ENCODE assay signal across 25 mouse cellular contexts in the genomic region with DNA sequence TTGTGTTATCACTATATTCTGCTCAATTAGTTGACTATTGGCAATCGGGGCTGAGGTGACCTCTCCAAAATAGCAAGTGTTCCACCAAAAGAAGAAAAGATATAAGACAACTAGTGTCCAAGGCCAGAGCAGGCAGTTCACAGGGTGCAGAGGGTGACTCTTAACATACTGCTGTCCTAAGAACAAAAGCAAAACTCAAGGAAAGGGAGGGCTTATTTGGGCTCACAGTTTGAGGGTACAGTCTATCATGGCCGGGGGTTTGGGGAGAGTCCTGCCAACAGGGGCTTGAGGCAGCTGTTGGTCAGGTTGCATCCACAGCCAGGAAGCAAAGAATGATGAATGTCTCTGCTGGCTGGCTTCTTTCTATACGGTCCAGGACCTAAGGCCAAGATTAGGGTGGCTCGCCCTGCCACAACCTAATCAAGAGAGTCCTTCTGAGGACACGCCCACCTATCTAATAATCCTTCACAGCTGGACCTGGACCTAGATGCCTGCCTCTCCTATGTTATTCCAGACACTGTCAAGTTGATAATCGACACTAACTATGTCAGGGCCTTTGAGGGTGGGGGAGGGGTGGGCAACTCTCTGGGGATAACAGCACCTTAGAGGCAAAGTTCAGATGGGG. TPM values are rescaled to one million over a fixed set of nuclear protein-coding genes. Genes with fewer than 3 reads are reported as not detected.
DNase-seq lines count a peak whose midpoint lies in the region; ATAC-seq lines count a peak whose summit lies in the region.
"Had no signal": no experiment of that assay in that cellular context is flagged by ENCODE, and none has a peak within 500 bp of the region (broad histone marks: within the 10 kb centered on the region; RNA-seq: fewer than 3 reads in every experiment).

No protein-coding gene starts in this region.

- no peak for DNase-seq in kidney, adult 11 months
- no peak for DNase-seq in layer of hippocampus, postnatal 10 days (ENCODE audit: low spot score in 2 of 2)
- DNase-seq: adrenal gland, postnatal 25 days; cerebellum, adult 9-11 months; embryo, embryonic 11 days; kidney, postnatal 10 days; lung, postnatal 10 days; right cerebral cortex, postnatal 4 days; thymus, postnatal 36 days had no signal

- peak; percentile 43; the same call in 1 of the 2 replicates for ATAC-seq in kidney, embryonic 15.5 days (replicated peaks; ENCODE audit: low FRiP score)
- peak; percentile 99 for ATAC-seq in liver, embryonic 15.5 days (ENCODE audit: insufficient read depth)
- no peak for ATAC-seq in CD4-positive, CD25-positive, alpha-beta regulatory T cell, adult 4 months
- no peak for ATAC-seq in hindbrain, embryonic 13.5 days (ENCODE audit: low FRiP score)
- ATAC-seq: forebrain, embryonic 14.5 days had no signal

- WGBS in kidney, embryonic 15.5 days, result 71% methylated on average over 6 of the region's 6 CpGs
- 28% methylated on average over 6 of the region's 6 CpGs for WGBS in liver, embryonic 15.5 days (ENCODE audit: insufficient replicate concordance)
- WGBS in hindbrain, embryonic 13.5 days, result 81% methylated on average over 6 of the region's 6 CpGs

- no peak overlapping the region for H3K4me3 ChIP-seq in kidney, embryonic 15.5 days (replicated peaks)
- H3K4me3 ChIP-seq in brown adipose tissue, adult 24 weeks (ENCODE audit: insufficient read depth, low read depth, low read length), result no peak overlapping the region
- H3K4me3 ChIP-seq in erythroblast, embryonic 14.5 days (replicated peaks), result peak overlapping the region; percentile 49
- H3K4me3 ChIP-seq in liver, embryonic 15.5 days (replicated peaks), result peak overlapping the region; percentile 17; the same call in 1 of the 2 replicates
- H3K4me3 ChIP-seq in hindbrain, embryonic 13.5 days, result no peak overlapping the region
- H3K4me3 ChIP-seq: embryonic facial prominence, embryonic 15.5 days; heart, embryonic 15.5 days; limb, embryonic 13.5 days; midbrain, embryonic 10.5 days had no signal

- H3K4me1 ChIP-seq in kidney, embryonic 15.5 days, result no peaks in the 10 kb centered on the region
- H3K4me1 ChIP-seq in brown adipose tissue, adult 24 weeks (ENCODE audit: control insufficient read depth, insufficient read depth, insufficient read length, low read length), result peaks cover 10% of the 10 kb centered on the region; the same call in 1 of the 2 replicates
- peaks cover 42% of the 10 kb centered on the region for H3K4me1 ChIP-seq in erythroblast, embryonic 14.5 days (ENCODE audit: control insufficient read depth)
- peaks cover 43% of the 10 kb centered on the region for H3K4me1 ChIP-seq in liver, embryonic 15.5 days (replicated peaks)
- no peaks in the 10 kb centered on the region; the same call in 1 of the 2 replicates for H3K4me1 ChIP-seq in hindbrain, embryonic 13.5 days (replicated peaks)
- H3K4me1 ChIP-seq: embryonic facial prominence, embryonic 15.5 days; heart, embryonic 15.5 days; limb, embryonic 13.5 days had no signal

- no peaks in the 10 kb centered on the region for H3K27me3 ChIP-seq in kidney, embryonic 15.5 days
- peaks cover 16% of the 10 kb centered on the region for H3K27me3 ChIP-seq in erythroblast, embryonic 14.5 days (ENCODE audit: control insufficient read depth)
- H3K27me3 ChIP-seq in liver, embryonic 15.5 days, result peaks cover 10% of the 10 kb centered on the region; the same call in 1 of the 2 replicates
- no peaks in the 10 kb centered on the region for H3K27me3 ChIP-seq in hindbrain, embryonic 13.5 days
- H3K27me3 ChIP-seq: embryonic facial prominence, embryonic 15.5 days; heart, embryonic 15.5 days; limb, embryonic 13.5 days had no signal

- H3K36me3 ChIP-seq in kidney, embryonic 15.5 days, result no peaks in the 10 kb centered on the region
- H3K36me3 ChIP-seq in erythroblast, embryonic 14.5 days (ENCODE audit: control insufficient read depth), result no peaks in the 10 kb centered on the region
- no peaks in the 10 kb centered on the region for H3K36me3 ChIP-seq in liver, embryonic 15.5 days (replicated peaks)
- no peaks in the 10 kb centered on the region for H3K36me3 ChIP-seq in hindbrain, embryonic 13.5 days
- H3K36me3 ChIP-seq: embryonic facial prominence, embryonic 15.5 days; heart, embryonic 15.5 days; limb, embryonic 13.5 days; midbrain, embryonic 10.5 days had no signal

- no peak overlapping the region for H3K9ac ChIP-seq in kidney, embryonic 15.5 days
- H3K9ac ChIP-seq in liver, embryonic 15.5 days, result peak overlapping the region; percentile 19; the same call in 1 of the 2 replicates
- H3K9ac ChIP-seq in hindbrain, embryonic 13.5 days, result no peak overlapping the region
- H3K9ac ChIP-seq: embryonic facial prominence, embryonic 15.5 days; heart, embryonic 15.5 days; limb, embryonic 13.5 days had no signal

- no peaks in the 10 kb centered on the region for H3K9me3 ChIP-seq in kidney, embryonic 15.5 days (replicated peaks)
- no peaks in the 10 kb centered on the region for H3K9me3 ChIP-seq in erythroblast, embryonic 14.5 days (ENCODE audit: control insufficient read depth, low read length)
- H3K9me3 ChIP-seq in liver, embryonic 15.5 days (replicated peaks), result no peaks in the 10 kb centered on the region
- no peaks in the 10 kb centered on the region for H3K9me3 ChIP-seq in hindbrain, embryonic 13.5 days
- H3K9me3 ChIP-seq: embryonic facial prominence, embryonic 15.5 days; heart, embryonic 15.5 days; limb, embryonic 13.5 days; midbrain, embryonic 10.5 days had no signal

- no peak overlapping the region for H3K27ac ChIP-seq in kidney, embryonic 15.5 days
- H3K27ac ChIP-seq in brown adipose tissue, adult 24 weeks (replicated peaks; ENCODE audit: low read depth, low read length), result peak overlapping the region; percentile 54
- peak overlapping the region; percentile 83 for H3K27ac ChIP-seq in liver, embryonic 15.5 days (replicated peaks)
- H3K27ac ChIP-seq in hindbrain, embryonic 13.5 days, result no peak overlapping the region
- H3K27ac ChIP-seq: embryonic facial prominence, embryonic 15.5 days; heart, embryonic 15.5 days; limb, embryonic 13.5 days had no signal

- no peak overlapping the region for H3K4me2 ChIP-seq in kidney, embryonic 15.5 days
- H3K4me2 ChIP-seq in liver, embryonic 15.5 days, result peak overlapping the region; percentile 58
- no peak overlapping the region for H3K4me2 ChIP-seq in hindbrain, embryonic 13.5 days
- H3K4me2 ChIP-seq: embryonic facial prominence, embryonic 15.5 days; heart, embryonic 15.5 days; limb, embryonic 13.5 days had no signal

RNA-seq across cellular contexts. Expression of gene Gstt2, which starts 8.2 kb away (rescaled TPM):
- 38.2 and 39.6 TPM in 2 replicates for polyA plus RNA-seq in kidney, embryonic 15.5 days (2015; fragmentation: Nextera tagmentation; extraction: Ambion mirVana)
- 34.7 and 41.7 TPM in 2 replicates for polyA plus RNA-seq in brown adipose tissue, adult 24 weeks (2012; ENCODE audit: insufficient read depth, insufficient read length, missing spikeins)
- polyA plus RNA-seq in erythroblast, embryonic 14.5 days (2012), result 0.64 and 0.70 TPM in 2 replicates
- polyA plus RNA-seq in liver, embryonic 15.5 days (2015; fragmentation: Nextera tagmentation; extraction: Ambion mirVana), result 50.5 and 54.2 TPM in 2 replicates
- 10 to 100 TPM; 47.5 to 54.8 TPM for polyA plus RNA-seq in CD4-positive, CD25-positive, alpha-beta regulatory T cell, adult 4 months (2017; shearing (Covaris generic))
- 1 to 10 TPM; 5.0 to 6.1 TPM for total RNA-seq in layer of hippocampus, postnatal 10 days (2021)
- polyA plus RNA-seq in hindbrain, embryonic 13.5 days (2015; fragmentation: Nextera tagmentation; extraction: Ambion mirVana), result 6.9 and 7.1 TPM in 2 replicates

RNA-seq across cellular contexts. Expression of gene Mif, which starts 14.6 kb away (rescaled TPM):
- polyA plus RNA-seq in kidney, embryonic 15.5 days (2015; fragmentation: Nextera tagmentation; extraction: Ambion mirVana), result 2,032 and 2,056 TPM in 2 replicates
- 129 and 141 TPM in 2 replicates for polyA plus RNA-seq in brown adipose tissue, adult 24 weeks (2012; ENCODE audit: insufficient read depth, insufficient read length, missing spikeins)
- polyA plus RNA-seq in erythroblast, embryonic 14.5 days (2012), result 42.3 and 44.8 TPM in 2 replicates
- polyA plus RNA-seq in liver, embryonic 15.5 days (2015; fragmentation: Nextera tagmentation; extraction: Ambion mirVana), result 755 and 825 TPM in 2 replicates
- 100 to 1,000 TPM; 486 to 555 TPM for polyA plus RNA-seq in CD4-positive, CD25-positive, alpha-beta regulatory T cell, adult 4 months (2017; shearing (Covaris generic))
- total RNA-seq in layer of hippocampus, postnatal 10 days (2021), result 100 to 1,000 TPM; 674 to 738 TPM
- 1,531 and 1,576 TPM in 2 replicates for polyA plus RNA-seq in hindbrain, embryonic 13.5 days (2015; fragmentation: Nextera tagmentation; extraction: Ambion mirVana)

RNA-seq across cellular contexts. Expression of gene Gstt4, which starts 23.1 kb away (rescaled TPM):
- polyA plus RNA-seq in kidney, embryonic 15.5 days (2015; fragmentation: Nextera tagmentation; extraction: Ambion mirVana), result not detected in 2 replicates
- polyA plus RNA-seq in brown adipose tissue, adult 24 weeks (2012; ENCODE audit: insufficient read depth, insufficient read length, missing spikeins), result not detected in 2 replicates
- polyA plus RNA-seq in erythroblast, embryonic 14.5 days (2012), result not detected in 2 replicates
- polyA plus RNA-seq in liver, embryonic 15.5 days (2015; fragmentation: Nextera tagmentation; extraction: Ambion mirVana), result not detected in 2 replicates
- polyA plus RNA-seq in CD4-positive, CD25-positive, alpha-beta regulatory T cell, adult 4 months (2017; shearing (Covaris generic)), result not detected
- not detected for total RNA-seq in layer of hippocampus, postnatal 10 days (2021)
- not detected in 2 replicates for polyA plus RNA-seq in hindbrain, embryonic 13.5 days (2015; fragmentation: Nextera tagmentation; extraction: Ambion mirVana)
- total RNA-seq: adrenal gland, postnatal 25 days; left cerebral cortex, adult 8-10 months had no signal
- polyA plus RNA-seq: C2C12; embryonic facial prominence, embryonic 15.5 days; forebrain, embryonic 14.5 days; heart, embryonic 15.5 days; hindbrain, embryonic 11.5 days; intestine, embryonic 14.5 days; limb, embryonic 13.5 days; midbrain, embryonic 10.5 days; neural tube, embryonic 14.5 days had no signal

RNA-seq across cellular contexts. Expression of gene Gstt1, which starts 47.0 kb away (rescaled TPM):
- polyA plus RNA-seq in kidney, embryonic 15.5 days (2015; fragmentation: Nextera tagmentation; extraction: Ambion mirVana), result 12.6 and 15.8 TPM in 2 replicates
- 50.1 and 65.2 TPM in 2 replicates for polyA plus RNA-seq in brown adipose tissue, adult 24 weeks (2012; ENCODE audit: insufficient read depth, insufficient read length, missing spikeins)
- polyA plus RNA-seq in erythroblast, embryonic 14.5 days (2012), result 0.14 and 0.22 TPM in 2 replicates
- 108 and 151 TPM in 2 replicates for polyA plus RNA-seq in liver, embryonic 15.5 days (2015; fragmentation: Nextera tagmentation; extraction: Ambion mirVana)
- 1 to 10 TPM in 1 of 2 experiments, not detected in 1; 1.3 TPM for polyA plus RNA-seq in CD4-positive, CD25-positive, alpha-beta regulatory T cell, adult 4 months (2017; shearing (Covaris generic))
- total RNA-seq in layer of hippocampus, postnatal 10 days (2021), result 1 to 10 TPM; 2.8 to 5.2 TPM
- polyA plus RNA-seq in hindbrain, embryonic 13.5 days (2015; fragmentation: Nextera tagmentation; extraction: Ambion mirVana), result 7.2 and 7.7 TPM in 2 replicates

RNA-seq across cellular contexts. Expression of gene Derl3, which starts 47.8 kb away (rescaled TPM):
- 3.3 and 5.0 TPM in 2 replicates for polyA plus RNA-seq in kidney, embryonic 15.5 days (2015; fragmentation: Nextera tagmentation; extraction: Ambion mirVana)
- polyA plus RNA-seq in brown adipose tissue, adult 24 weeks (2012; ENCODE audit: insufficient read depth, insufficient read length, missing spikeins), result not detected in 2 replicates
- not detected in 2 replicates for polyA plus RNA-seq in erythroblast, embryonic 14.5 days (2012)
- 0.53 and 0.67 TPM in 2 replicates for polyA plus RNA-seq in liver, embryonic 15.5 days (2015; fragmentation: Nextera tagmentation; extraction: Ambion mirVana)
- polyA plus RNA-seq in CD4-positive, CD25-positive, alpha-beta regulatory T cell, adult 4 months (2017; shearing (Covaris generic)), result 1 to 10 TPM; 1.0 to 2.8 TPM
- total RNA-seq in layer of hippocampus, postnatal 10 days (2021), result 1 to 10 TPM in 1 of 2 experiments, not detected in 1; 1.7 TPM
- polyA plus RNA-seq in hindbrain, embryonic 13.5 days (2015; fragmentation: Nextera tagmentation; extraction: Ambion mirVana), result 1.7 and 1.8 TPM in 2 replicates

Comparison
In these comparisons a context has a peak if more than half of its experiments do, and no peak if none do; other contexts are left out.
1. ATAC-seq: peak in kidney, embryonic 15.5 days (single experiment) and liver, embryonic 15.5 days (single experiment); none in CD4-positive, CD25-positive, alpha-beta regulatory T cell, adult 4 months (single experiment) and hindbrain, embryonic 13.5 days (single experiment).
2. H3K27ac ChIP-seq: peak in brown adipose tissue, adult 24 weeks (single experiment) and liver, embryonic 15.5 days (single experiment); none in kidney, embryonic 15.5 days (single experiment) and hindbrain, embryonic 13.5 days (single experiment).
3. H3K4me3 ChIP-seq: peak in erythroblast, embryonic 14.5 days (single experiment) and liver, embryonic 15.5 days (single experiment); none in kidney, embryonic 15.5 days (single experiment), brown adipose tissue, adult 24 weeks (single experiment) and hindbrain, embryonic 13.5 days (single experiment).